Mouse (Mus musculus) T-helper 2 cell (primary cell): ENCODE data around the gene Fasn.
"Not testable (repeated sequence)": the region's sequence is repeated elsewhere in the genome, so short reads cannot be mapped to it uniquely, and the experiment has no call there.

Experiments used
- in situ Hi-C: fragments of 300-600 bp; cut with MboI, MseI; formaldehyde crosslinking; loops from one replicate; pipeline ENCODE4 v1.15.1; 2025; ENCODE audit warnings: high pct_unique_total_duplicates

Fasn gene

DNA sequence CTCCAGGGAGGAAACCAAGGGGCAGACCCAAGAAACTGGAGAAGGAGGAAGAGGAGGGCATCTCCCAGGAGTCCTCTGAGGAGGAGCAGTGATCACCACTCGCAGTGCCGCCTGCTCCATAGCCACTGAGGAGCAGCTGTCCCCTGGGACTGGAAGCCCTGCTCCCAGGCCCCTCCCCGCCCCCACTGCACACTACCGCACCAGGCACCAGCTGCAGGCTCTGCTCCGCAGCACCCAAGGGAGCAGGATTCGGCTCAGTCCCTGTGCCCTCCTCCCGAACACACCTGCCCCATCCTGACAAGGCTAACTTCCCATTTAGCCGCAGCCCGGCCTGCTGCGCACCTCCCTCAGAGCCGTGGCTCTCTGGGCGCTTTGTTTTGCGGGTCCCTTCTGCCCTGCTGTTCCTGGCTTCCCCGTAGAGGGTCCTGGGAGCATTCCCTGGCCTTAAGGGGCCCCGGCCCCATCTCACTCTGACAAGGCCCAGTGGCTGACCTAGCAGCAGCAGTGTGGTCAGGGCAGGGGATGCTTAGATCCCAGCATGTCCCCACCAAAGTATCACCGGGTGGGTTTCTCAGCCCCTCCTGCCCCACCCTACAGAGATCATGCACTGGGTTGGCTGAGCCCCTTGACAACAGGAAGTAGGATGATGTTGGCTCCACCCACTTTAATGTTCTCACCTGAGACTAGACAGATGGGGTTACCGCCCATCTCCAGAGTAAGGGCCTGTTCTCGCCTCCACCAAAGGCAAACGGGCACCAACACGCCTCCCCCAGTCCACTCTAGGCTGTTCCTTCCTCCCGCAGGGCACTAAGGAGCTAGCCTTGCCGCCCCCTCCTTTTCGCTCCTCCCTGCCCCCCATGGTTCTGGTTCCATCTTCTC lies 61.0 kb downstream of the Fasn start:
- in situ Hi-C loops = not testable (repeated sequence)

DNA sequence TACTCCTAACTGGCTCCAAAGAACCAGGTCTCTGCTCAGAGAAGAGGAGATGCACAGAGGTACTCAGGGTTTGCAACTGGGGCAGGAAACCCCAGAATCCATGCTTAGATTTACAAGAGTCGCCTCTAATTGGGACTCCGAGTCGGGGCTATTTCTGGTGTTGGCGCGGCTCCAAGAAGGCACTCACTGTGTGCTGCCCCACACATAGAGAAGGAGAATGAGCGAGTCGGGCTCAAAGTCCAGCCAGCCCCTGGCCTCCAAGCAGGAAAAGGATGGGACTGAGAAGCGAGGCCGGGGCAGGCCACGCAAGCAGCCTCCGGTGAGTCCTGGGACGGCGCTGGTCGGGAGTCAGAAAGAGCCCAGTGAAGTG lies 61.7 kb downstream of the Fasn start, which contains the start of gene Hmga1b:
Gene Hmga1b, plus strand, starts transcription at position 123 of the 370 bp plus-strand sequence.
- in situ Hi-C loops = not testable (repeated sequence)

DNA sequence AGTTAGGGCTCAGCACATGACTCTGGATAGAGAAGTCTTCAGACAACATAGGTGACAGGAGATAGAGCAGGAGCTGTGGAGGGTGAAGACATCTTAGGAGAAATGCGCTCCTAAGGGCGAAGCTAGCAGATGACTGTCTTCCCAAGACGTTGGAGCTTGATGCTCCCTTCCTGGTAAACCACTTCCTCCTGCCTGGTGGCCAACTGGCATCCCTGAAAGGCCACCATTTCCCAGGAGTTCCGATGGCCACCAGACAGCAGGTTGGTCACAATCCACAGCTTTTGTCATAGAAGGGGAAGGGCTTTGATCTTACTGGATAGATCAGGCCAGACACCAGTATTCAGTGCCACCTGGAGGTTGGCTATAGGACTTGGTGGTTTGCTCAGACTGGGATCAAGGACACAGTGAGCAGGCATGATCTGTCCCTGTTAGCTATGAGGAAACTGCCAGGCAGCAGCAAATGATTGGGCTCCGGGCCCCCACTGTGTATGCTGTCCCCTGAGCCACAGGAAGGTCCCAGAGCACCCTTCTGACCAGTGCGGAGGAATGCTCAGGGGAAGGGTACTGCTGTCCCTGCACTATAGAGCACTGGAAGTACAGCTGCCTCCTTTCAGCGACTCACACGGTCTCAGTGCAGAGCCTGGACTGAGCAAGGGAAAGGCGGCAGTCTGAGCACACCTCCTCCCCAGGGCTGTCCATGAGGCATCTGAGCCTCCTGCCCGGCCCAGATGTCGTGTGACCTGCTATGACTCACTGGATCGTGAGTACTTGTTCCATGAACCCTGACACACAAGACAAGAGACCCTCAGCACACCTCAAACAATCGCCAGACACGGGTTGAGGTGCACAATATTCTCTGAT lies 62.3 kb downstream of the Fasn start:
- in situ Hi-C loops = no loop called here

DNA sequence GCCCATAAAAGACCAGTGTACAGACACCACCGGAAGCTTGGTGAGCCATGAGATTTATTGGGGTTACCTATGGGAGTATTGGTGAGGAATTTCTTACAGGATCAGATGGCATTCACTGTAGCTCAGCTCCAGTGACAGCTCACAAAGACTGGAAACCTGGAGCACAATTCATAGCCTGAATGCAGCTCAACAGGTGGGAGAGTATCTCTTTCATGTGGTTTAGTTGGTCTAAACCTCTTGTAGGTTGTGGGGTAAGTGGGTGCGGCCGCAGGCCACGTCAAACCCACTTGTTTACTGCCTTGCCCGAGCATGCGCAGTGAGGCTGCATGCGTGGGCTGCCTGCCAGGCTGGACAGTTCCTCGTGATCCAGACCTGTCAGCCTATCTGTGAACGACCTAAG lies 64.1 kb downstream of the Fasn start:
- in situ Hi-C loops = no loop called here
